Mouse (Mus musculus) stomach, postnatal 0 days (tissue): ENCODE results near the gene Rpl36. TPM values are rescaled to one million over a fixed set of nuclear protein-coding genes. Genes with fewer than 3 reads are reported as not detected.
A peak's percentile ranks its signal among the peaks of the same experiment; 100 is the strongest.

Experiments
- ATAC-seq: fragments of 200-750 bp; cut with Nextera tagmentation; 2 replicates; pipeline ENCODE4 v1.8.0; 2017; ENCODE audit not compliant: low FRiP score, low TSS enrichment
- DNase-seq: peaks from one replicate; pipeline ENCODE4 v3.0.0-alpha.2; 2016; ENCODE audit warnings: low spot score
- H3K27ac ChIP-seq: fragments of 300-500 bp; sonication (generic); replicated peaks from 2 replicates; pipeline ENCODE4 v1.5.1; 2014; ENCODE audit warnings: mild to moderate bottlenecking, control low read depth
- H3K27me3 ChIP-seq: fragments of 300-500 bp; sonication (generic); 2 replicates; pipeline ENCODE4 v1.6.1; 2014; ENCODE audit warnings: low read length; ENCODE audit not compliant: control insufficient read depth, insufficient read depth
- H3K36me3 ChIP-seq: fragments of 300-500 bp; sonication (generic); 2 replicates; pipeline ENCODE4 v1.6.1; 2014; ENCODE audit warnings: low read length, mixed read lengths; ENCODE audit not compliant: control insufficient read depth, insufficient read depth
- H3K4me1 ChIP-seq: fragments of 300-500 bp; sonication (generic); replicated peaks from 2 replicates; pipeline ENCODE4 v1.6.1; 2014; ENCODE audit warnings: antibody characterized with exemption; ENCODE audit not compliant: control insufficient read depth, insufficient read depth
- H3K4me2 ChIP-seq: fragments of 300-500 bp; sonication (generic); replicated peaks from 2 replicates; pipeline ENCODE4 v1.6.1; 2014; ENCODE audit warnings: low read depth, mild to moderate bottlenecking, control low read depth, moderate library complexity
- H3K4me3 ChIP-seq: fragments of 300-500 bp; sonication (generic); 2 replicates; pipeline ENCODE4 v1.5.1; 2014; ENCODE audit warnings: low read depth, low read length, control low read depth
- H3K9ac ChIP-seq: fragments of 300-500 bp; sonication (generic); 2 replicates; pipeline ENCODE4 v1.6.1; 2014; ENCODE audit warnings: mild to moderate bottlenecking, low read length, control low read depth, mixed read lengths
- H3K9me3 ChIP-seq: fragments of 300-500 bp; sonication (generic); 2 replicates; pipeline ENCODE4 v1.6.1; 2016; ENCODE audit warnings: low read length; ENCODE audit not compliant: control insufficient read depth
- CTCF ChIP-seq: IDR thresholded peaks from 2 replicates; pipeline ENCODE4 v1.5.1; 2016; ENCODE audit warnings: antibody characterized with exemption, low read depth, mild to moderate bottlenecking, moderate library complexity
- EP300 ChIP-seq: optimal IDR thresholded peaks from 2 replicates; pipeline ENCODE3; 2016; ENCODE audit warnings: antibody characterized with exemption
- WGBS: fragments of 180-500 bp; shearing (Covaris S2); extraction: QIAGEN DNeasy Blood & Tissue Kit; methylation state at CpG from one replicate; pipeline ENCODE4 v1.1.7; 2014; 5-methylcytosine and 5-hydroxymethylcytosine counted together
- polyA plus RNA-seq: library from polyadenylated mRNA; unstranded; fragments of >200 nt; fragmentation: Nextera tagmentation; extraction: Ambion mirVana; gene quantifications from 2 replicates; pipeline ENCODE4 v1.2.1, GENCODE M21; 2015

Gene Rpl36
- polyA plus RNA-seq, 1 experiment from 2014 or later, result 2,215 TPM

DNA sequence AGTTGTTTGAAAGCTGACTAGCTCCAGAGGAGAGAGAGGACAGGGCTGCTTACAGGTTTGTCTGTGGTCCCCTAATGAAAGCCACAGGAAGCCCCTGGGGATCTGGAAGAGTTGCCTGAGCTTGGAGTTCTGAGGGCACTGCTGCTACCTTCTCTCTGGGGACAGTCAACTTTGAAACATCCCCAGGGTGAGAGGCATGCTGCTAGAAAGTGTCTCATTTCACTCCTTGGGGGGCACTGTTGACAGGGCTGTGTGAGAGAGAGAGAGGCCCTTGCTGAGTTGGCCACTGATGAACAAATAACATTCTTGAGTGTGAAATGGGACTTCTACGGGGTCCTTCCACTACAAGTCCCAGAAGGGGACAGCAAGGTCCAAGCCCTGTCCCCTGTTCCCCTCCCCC lies 25.4 kb upstream of the Rpl36 start:
- H3K4me1 ChIP-seq, result peaks cover 12% of the 10 kb centered on the region; the same call in 1 of the 2 replicates
- H3K27me3 ChIP-seq, result no peaks in the 10 kb centered on the region
- no peak overlapping the region for H3K4me2 ChIP-seq
- H3K9ac ChIP-seq, result no peak overlapping the region
- no peak overlapping the region for H3K4me3 ChIP-seq
- no peak for DNase-seq
- H3K27ac ChIP-seq, result no peak overlapping the region
- TF ChIP-seq EP300 (no peak), CTCF (no peak)
- WGBS, result 67% methylated on average over 1 of the region's 1 CpGs
- peaks cover 24% of the 10 kb centered on the region for H3K36me3 ChIP-seq
- no peaks in the 10 kb centered on the region for H3K9me3 ChIP-seq
- no peak for ATAC-seq

DNA sequence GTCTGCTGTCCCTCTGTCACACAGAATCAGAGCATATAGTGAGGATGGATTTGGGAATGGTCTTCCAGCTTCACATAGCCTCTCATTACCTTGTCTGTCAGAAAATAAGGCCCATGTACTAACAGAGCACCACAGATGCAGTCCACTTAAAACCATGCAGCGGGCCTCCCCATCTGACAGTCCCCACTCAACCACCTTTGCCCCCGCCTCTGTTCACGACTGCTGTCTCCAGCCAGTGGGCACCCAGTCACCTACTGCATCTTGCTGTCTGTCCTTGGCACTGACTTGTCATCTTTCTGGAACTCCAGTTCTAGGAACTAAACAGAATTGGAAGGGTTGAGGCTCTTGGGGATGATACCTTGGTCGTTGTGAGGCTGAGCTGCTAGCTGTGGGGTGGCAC lies 24.3 kb upstream of the Rpl36 start:
- no peak overlapping the region for H3K27ac ChIP-seq
- WGBS, result 97% methylated on average over 4 of the region's 4 CpGs
- peaks cover 5% of the 10 kb centered on the region; the same call in 1 of the 2 replicates for H3K4me1 ChIP-seq
- ATAC-seq (no peak), DNase-seq (no peak)
- no peaks in the 10 kb centered on the region for H3K9me3 ChIP-seq
- no peak overlapping the region for H3K4me2 ChIP-seq
- H3K4me3 ChIP-seq, result no peak overlapping the region
- TF ChIP-seq CTCF, result no peak
- no peak for TF ChIP-seq EP300
- no peak overlapping the region; the same call in 1 of the 2 replicates for H3K9ac ChIP-seq
- H3K36me3 ChIP-seq, result peaks cover 31% of the 10 kb centered on the region
- H3K27me3 ChIP-seq, result no peaks in the 10 kb centered on the region

DNA sequence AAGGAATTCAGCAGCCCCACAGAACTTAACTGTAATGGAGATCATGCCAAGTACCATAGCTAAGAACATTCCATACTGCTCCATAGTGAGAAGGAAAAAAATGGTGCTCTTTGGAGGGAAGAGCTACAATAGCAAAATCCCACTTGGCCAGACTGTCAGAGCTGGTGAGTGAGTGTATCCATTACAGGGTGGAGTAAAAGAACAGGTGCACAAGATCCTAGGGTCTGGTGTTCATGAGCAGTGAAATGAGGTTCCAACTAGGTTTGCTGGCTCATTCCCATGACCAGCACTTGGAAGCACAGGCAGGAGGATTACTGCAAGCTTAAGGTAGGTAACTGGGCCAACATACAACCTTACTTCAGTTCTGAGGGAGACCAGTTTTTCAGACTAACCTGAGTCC lies 20.7 kb upstream of the Rpl36 start:
- Histone ChIP-seq H3K4me2 (no peak overlapping the region), H3K27me3 (no peaks in the 10 kb centered on the region), H3K9ac (no peak overlapping the region), H3K9me3 (no peaks in the 10 kb centered on the region), H3K4me1 (no peaks in the 10 kb centered on the region), H3K27ac (no peak overlapping the region), H3K36me3 (peaks cover 56% of the 10 kb centered on the region), H3K4me3 (no peak overlapping the region)
- no peak for DNase-seq
- ATAC-seq, result no peak
- TF ChIP-seq EP300, result no peak

DNA sequence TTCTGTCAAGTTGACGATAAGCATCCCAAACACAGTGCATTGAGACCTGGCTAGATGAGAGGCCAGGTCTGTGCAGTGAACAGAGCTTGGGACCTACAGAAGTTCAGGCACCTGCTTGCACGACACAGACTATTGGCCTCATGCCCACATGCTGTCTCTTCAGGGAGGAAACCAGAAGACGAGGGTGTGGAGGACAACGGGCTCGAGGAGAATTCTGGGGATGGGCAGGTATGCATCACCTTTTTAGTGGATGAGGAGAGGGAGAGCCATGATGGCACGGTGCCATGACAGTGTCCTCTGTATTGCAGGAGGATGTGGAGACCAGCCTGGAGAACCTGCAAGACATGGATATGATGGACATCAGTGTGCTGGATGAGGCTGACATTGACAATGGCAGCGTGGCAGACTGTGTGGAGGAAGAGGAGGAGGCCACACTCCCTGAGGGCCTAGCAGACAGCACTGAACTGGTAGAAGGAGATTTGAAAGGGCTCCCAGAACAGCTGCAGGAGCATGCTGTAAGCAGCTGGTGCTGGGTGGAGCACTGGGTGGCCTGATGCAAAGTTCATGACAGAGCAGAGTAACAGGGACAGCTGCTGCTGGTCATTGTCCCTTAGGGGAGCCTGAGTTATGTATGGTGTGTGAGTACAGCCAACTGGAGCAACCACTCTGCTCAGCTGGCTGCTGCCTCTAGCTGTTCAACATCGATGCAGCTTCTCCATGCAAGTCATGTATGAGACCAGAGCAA lies 19.5 kb upstream of the Rpl36 start:
- TF ChIP-seq CTCF (no peak), EP300 (no peak)
- Histone ChIP-seq H3K27me3 (no peaks in the 10 kb centered on the region), H3K4me3 (no peak overlapping the region), H3K9ac (no peak overlapping the region), H3K36me3 (peaks cover 59% of the 10 kb centered on the region), H3K27ac (no peak overlapping the region), H3K9me3 (no peaks in the 10 kb centered on the region), H3K4me2 (no peak overlapping the region), H3K4me1 (no peaks in the 10 kb centered on the region)
- peak; percentile 62 for ATAC-seq
- 67% methylated on average over 8 of the region's 8 CpGs for WGBS
- DNase-seq, result no peak

DNA sequence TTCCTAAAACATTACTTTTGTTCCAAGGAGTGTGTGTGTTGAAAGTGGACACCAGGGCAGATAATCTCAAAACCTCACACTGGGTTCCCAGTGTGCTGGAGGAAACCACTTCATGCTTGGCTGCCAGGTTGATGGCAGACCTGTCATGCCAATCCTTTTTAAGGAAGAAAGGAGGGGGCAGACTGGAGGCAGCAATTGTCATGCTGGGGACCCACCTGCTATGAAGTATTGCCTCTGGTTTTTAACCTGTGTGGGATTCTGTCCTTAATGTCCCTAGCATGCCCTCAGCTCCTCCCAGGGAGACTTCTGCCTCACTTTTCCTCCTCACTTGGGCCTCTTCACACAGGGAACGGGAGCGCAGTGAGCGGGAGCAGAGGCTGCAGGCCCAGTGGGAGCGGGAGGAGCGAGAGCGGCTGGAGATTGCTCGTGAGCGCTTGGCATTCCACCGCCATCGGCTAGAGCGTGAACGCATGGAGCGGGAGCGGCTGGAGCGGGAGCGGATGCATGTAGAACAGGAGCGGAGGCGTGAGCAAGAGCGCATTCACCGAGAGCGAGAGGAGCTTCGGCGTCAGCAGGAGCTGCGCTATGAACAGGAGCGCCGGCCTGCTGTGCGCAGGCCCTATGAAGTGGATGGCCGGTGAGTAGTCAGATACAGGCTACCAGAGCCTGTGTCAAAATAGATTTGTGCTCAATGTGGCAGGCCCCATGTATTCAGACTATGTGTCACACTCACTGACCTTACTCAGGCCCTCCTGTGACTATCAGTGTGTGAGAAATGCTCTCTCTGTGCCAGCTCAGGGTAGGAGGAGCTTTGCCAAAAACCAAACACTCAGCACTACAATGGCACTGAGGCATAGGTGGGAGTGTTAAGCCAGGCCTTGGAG lies 9.8 kb upstream of the Rpl36 start:
- no peak for ATAC-seq
- DNase-seq, result no peak

DNA sequence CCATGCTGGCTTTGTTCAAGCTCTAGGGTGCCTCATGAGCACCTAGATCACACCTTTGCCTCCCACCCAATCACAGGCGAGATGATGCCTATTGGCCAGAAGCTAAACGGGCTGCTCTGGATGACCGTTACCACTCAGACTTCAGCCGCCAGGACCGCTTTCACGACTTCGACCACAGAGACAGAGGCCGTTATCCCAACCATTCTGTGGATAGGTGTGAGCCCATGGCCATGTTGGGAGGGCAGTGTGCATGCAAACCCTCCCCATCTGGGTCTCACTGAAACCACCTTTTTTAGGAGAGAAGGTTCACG lies 9.2 kb upstream of the Rpl36 start:
- WGBS, result 84% methylated on average over 9 of the region's 9 CpGs

More for the DNA sequence above, 9.8 kb upstream of the Rpl36 start:
- no peaks in the 10 kb centered on the region for H3K27me3 ChIP-seq
- 94% methylated on average over 28 of the region's 28 CpGs for WGBS
- no peaks in the 10 kb centered on the region for H3K9me3 ChIP-seq
- H3K36me3 ChIP-seq, result peaks cover 59% of the 10 kb centered on the region
- H3K4me3 ChIP-seq, result no peak overlapping the region
- H3K4me1 ChIP-seq, result no peaks in the 10 kb centered on the region
- H3K27ac ChIP-seq, result no peak overlapping the region
- no peak overlapping the region for H3K9ac ChIP-seq
- no peak overlapping the region for H3K4me2 ChIP-seq
- TF ChIP-seq EP300 (no peak), CTCF (no peak)

More for the DNA sequence above, 9.2 kb upstream of the Rpl36 start:
- Histone ChIP-seq H3K27me3 (no peaks in the 10 kb centered on the region), H3K4me1 (no peaks in the 10 kb centered on the region), H3K9me3 (no peaks in the 10 kb centered on the region), H3K4me3 (no peak overlapping the region), H3K4me2 (no peak overlapping the region), H3K36me3 (peaks cover 59% of the 10 kb centered on the region), H3K9ac (no peak overlapping the region), H3K27ac (no peak overlapping the region)
- TF ChIP-seq CTCF, result no peak
- TF ChIP-seq EP300, result no peak
- ATAC-seq (no peak), DNase-seq (no peak)
